In genomic region chr5:37557274-37557815, GRCm38 (mm10) we compare ENCODE assay signal across 12 mouse cellular contexts.
A peak's percentile ranks its signal among the peaks of the same experiment; 100 is the strongest.
DNase-seq lines count a peak whose midpoint lies in the region; ATAC-seq and TF ChIP-seq lines count a peak whose summit lies in the region.
"Had no signal": no experiment of that assay in that cellular context is flagged by ENCODE, and none has a peak within 500 bp of the region (broad histone marks: within the 10 kb centered on the region; RNA-seq: fewer than 3 reads in every experiment).

No protein-coding gene starts in this region.

- 58% methylated on average over 6 of the region's 6 CpGs for WGBS in midbrain, embryonic 13.5 days
- 70% methylated on average over 6 of the region's 6 CpGs for whole genome bisulfite sequencing in midbrain, embryonic 10.5 days
- WGBS in forebrain, postnatal 0 days: 26% methylated on average over 6 of the region's 6 CpGs

- H3K9ac ChIP-seq in midbrain, embryonic 13.5 days (replicated peaks): no peak overlapping the region
- H3K9ac ChIP-seq in forebrain, postnatal 0 days: no peak overlapping the region

- no peak overlapping the region for H3K27ac ChIP-seq in midbrain, embryonic 13.5 days
- H3K27ac ChIP-seq in midbrain, embryonic 10.5 days (replicated peaks): no peak overlapping the region
- no peak overlapping the region for H3K27ac ChIP-seq in forebrain, postnatal 0 days (ENCODE audit: low read depth, low read length)

- no peaks in the 10 kb centered on the region for H3K9me3 ChIP-seq in midbrain, embryonic 13.5 days
- no peaks in the 10 kb centered on the region for H3K9me3 ChIP-seq in midbrain, embryonic 10.5 days (replicated peaks)
- H3K9me3 ChIP-seq in forebrain, postnatal 0 days (ENCODE audit: low read length): no peaks in the 10 kb centered on the region

- H3K4me3 ChIP-seq in midbrain, embryonic 13.5 days (replicated peaks): no peak overlapping the region
- H3K4me3 ChIP-seq in midbrain, embryonic 10.5 days: no peak overlapping the region
- H3K4me3 ChIP-seq in forebrain, postnatal 0 days (ENCODE audit: low read depth, low read length): no peak overlapping the region

- H3K27me3 ChIP-seq in midbrain, embryonic 13.5 days: no peaks in the 10 kb centered on the region
- H3K27me3 ChIP-seq in midbrain, embryonic 10.5 days (ENCODE audit: low read depth, poor library complexity, severe bottlenecking): no peaks in the 10 kb centered on the region
- H3K27me3 ChIP-seq in forebrain, postnatal 0 days (ENCODE audit: insufficient read depth, low read length): no peaks in the 10 kb centered on the region

- no peak overlapping the region for H3K4me2 ChIP-seq in midbrain, embryonic 13.5 days (replicated peaks)
- H3K4me2 ChIP-seq in forebrain, postnatal 0 days (ENCODE audit: low read depth): no peak overlapping the region

- ATAC-seq in midbrain, embryonic 13.5 days: peak; percentile 45; the same call in 1 of the 2 replicates
- peak; percentile 34; the same call in 1 of the 2 replicates for ATAC-seq in forebrain, postnatal 0 days

- DNase-seq in cerebellum, postnatal 14 days: peak; percentile 5 to 18
- no peak for DNase-seq in cerebellum, adult 11 months
- no peak for DNase-seq in midbrain, embryonic 10.5 days (ENCODE audit: low spot score)
- no peak for DNase-seq in forebrain, postnatal 0 days
- peak; percentile 18 for DNase-seq in retina, postnatal 1 day
- DNase-seq in thymus, postnatal 25 days: no peak
- no peak for DNase-seq in layer of hippocampus, postnatal 10 days (ENCODE audit: low spot score in 2 of 2)
- DNase-seq: adrenal gland, adult 8-10 months; cerebellum, adult 9-11 months; heart, postnatal 36 days; lung, postnatal 14 days had no signal

- no peaks in the 10 kb centered on the region for H3K36me3 ChIP-seq in midbrain, embryonic 13.5 days
- H3K36me3 ChIP-seq in midbrain, embryonic 10.5 days: no peaks in the 10 kb centered on the region
- no peaks in the 10 kb centered on the region for H3K36me3 ChIP-seq in forebrain, postnatal 0 days (ENCODE audit: insufficient read depth)

- no peak for TF ChIP-seq CTCF in forebrain, postnatal 0 days (IDR thresholded peaks at IDR 0.05; ENCODE audit: low read depth)

- H3K4me1 ChIP-seq in midbrain, embryonic 13.5 days (replicated peaks): no peaks in the 10 kb centered on the region
- no peaks in the 10 kb centered on the region for H3K4me1 ChIP-seq in midbrain, embryonic 10.5 days
- H3K4me1 ChIP-seq in forebrain, postnatal 0 days (ENCODE audit: insufficient read depth): no peaks in the 10 kb centered on the region

Comparison
In these comparisons a context has a peak if more than half of its experiments do, and no peak if none do; other contexts are left out.
1. DNase-seq: peak in cerebellum, postnatal 14 days (2 of 2) and retina, postnatal 1 day (single experiment); none in cerebellum, adult 11 months (single experiment), midbrain, embryonic 10.5 days (single experiment), forebrain, postnatal 0 days (single experiment), thymus, postnatal 25 days (single experiment) and layer of hippocampus, postnatal 10 days (0 of 2).